Comparison of ENCODE assay signal across 23 mouse cellular contexts in the genomic region with DNA sequence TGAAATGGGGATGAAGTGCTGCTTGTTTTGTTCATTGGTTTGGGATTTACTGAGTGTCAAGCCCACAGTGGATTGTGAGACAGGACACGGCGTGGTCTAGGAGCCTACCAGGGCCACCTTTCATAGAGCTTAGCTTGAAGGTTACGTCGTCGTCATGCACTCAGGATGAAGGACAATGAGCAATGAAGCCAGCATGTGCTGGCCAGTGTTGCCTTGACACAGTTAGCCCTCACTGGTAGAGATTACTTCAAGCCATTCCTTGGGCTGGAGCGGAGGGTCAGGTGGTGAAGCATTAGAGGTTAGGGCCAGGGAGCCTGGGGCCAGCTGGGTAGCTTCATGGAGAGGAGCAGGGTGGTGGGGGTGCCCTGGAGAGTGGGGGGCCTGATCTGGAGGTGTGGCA.
"Had no signal": no experiment of that assay in that cellular context is flagged by ENCODE, and none has a peak within 500 bp of the region (broad histone marks: within the 10 kb centered on the region; RNA-seq: fewer than 3 reads in every experiment).

No protein-coding gene starts in this region.

- ATAC-seq: liver, embryonic 12.5 days had no signal

- H3K27me3 ChIP-seq: limb, embryonic 13.5 days; lung, embryonic 15.5 days had no signal

- H3K36me3 ChIP-seq: limb, embryonic 10.5 days; limb, embryonic 13.5 days; liver, embryonic 12.5 days; liver, embryonic 15.5 days; lung, embryonic 15.5 days had no signal

- H3K9ac ChIP-seq: limb, embryonic 13.5 days; liver, embryonic 12.5 days; liver, embryonic 15.5 days; lung, embryonic 15.5 days had no signal

- H3K4me2 ChIP-seq: limb, embryonic 13.5 days; liver, embryonic 12.5 days; liver, embryonic 15.5 days; lung, embryonic 15.5 days had no signal

- H3K9me3 ChIP-seq: limb, embryonic 10.5 days; limb, embryonic 13.5 days; liver, embryonic 12.5 days; liver, embryonic 15.5 days; lung, embryonic 15.5 days; megakaryocyte, embryonic 14.5 days; midbrain, embryonic 10.5 days had no signal

- H3K27ac ChIP-seq: kidney, postnatal 0 days; limb, embryonic 10.5 days; limb, embryonic 13.5 days; liver, embryonic 12.5 days; liver, embryonic 15.5 days; lung, embryonic 15.5 days; midbrain, embryonic 10.5 days; stomach, postnatal 0 days had no signal

- DNase-seq: kidney, adult 2 months; kidney, postnatal 25 days; layer of hippocampus, adult 9-11 months; liver; lung, adult 18-20 months; lung, postnatal 10 days; lung, postnatal 36 days; midbrain, embryonic 14.5 days; right cerebral cortex, adult 18-20 months; right cerebral cortex, postnatal 14 days; right cerebral cortex, postnatal 4 days; thymus, adult 18-20 months; thymus, postnatal 36 days had no signal

- H3K4me3 ChIP-seq: layer of hippocampus, adult 2 months; limb, embryonic 10.5 days; limb, embryonic 13.5 days; liver, embryonic 12.5 days; liver, embryonic 15.5 days; lung, embryonic 15.5 days; midbrain, embryonic 10.5 days had no signal
